Mouse (Mus musculus) limb, embryonic 13.5 days (tissue): ENCODE data around the gene Mef2a. TPM values are rescaled to one million over a fixed set of nuclear protein-coding genes. Genes with fewer than 3 reads are reported as not detected.

Experiments used
- ATAC-seq: fragments of 200-750 bp; cut with Nextera tagmentation; 2 replicates; pipeline ENCODE4 v1.8.0; 2017; ENCODE audit warnings: low read depth, moderate number of reproducible peaks, moderate TSS enrichment; ENCODE audit not compliant: low FRiP score
- H3K27ac ChIP-seq: fragments of 300-500 bp; sonication (generic); 2 replicates; pipeline ENCODE4 v1.5.1; 2015; ENCODE audit warnings: inconsistent platforms, mild to moderate bottlenecking, moderate library complexity
- H3K27me3 ChIP-seq: fragments of 300-500 bp; sonication (generic); 2 replicates; pipeline ENCODE4 v1.6.1; 2015; ENCODE audit warnings: mild to moderate bottlenecking, inconsistent platforms
- H3K36me3 ChIP-seq: fragments of 300-500 bp; sonication (generic); 2 replicates; pipeline ENCODE4 v1.6.1; 2015; ENCODE audit warnings: inconsistent platforms, mild to moderate bottlenecking, moderate library complexity
- H3K4me1 ChIP-seq: fragments of 300-500 bp; sonication (generic); 2 replicates; pipeline ENCODE4 v1.6.1; 2015; ENCODE audit warnings: inconsistent platforms
- H3K4me2 ChIP-seq: fragments of 300-500 bp; sonication (generic); replicated peaks from 2 replicates; pipeline ENCODE4 v1.6.1; 2015; ENCODE audit warnings: inconsistent platforms, mild to moderate bottlenecking, moderate library complexity
- H3K4me3 ChIP-seq: fragments of 300-500 bp; sonication (generic); 2 replicates; pipeline ENCODE4 v1.5.1; 2015; ENCODE audit warnings: moderate library complexity, mild to moderate bottlenecking, inconsistent platforms
- H3K9ac ChIP-seq: fragments of 300-500 bp; sonication (generic); 2 replicates; pipeline ENCODE4 v1.6.1; 2015; ENCODE audit warnings: mild to moderate bottlenecking, inconsistent platforms
- H3K9me3 ChIP-seq: fragments of 300-500 bp; sonication (generic); 2 replicates; pipeline ENCODE4 v1.6.1; 2016; ENCODE audit warnings: inconsistent platforms
- WGBS: fragments of 180-500 bp; shearing (Covaris S2); methylation state at CpG from one replicate; pipeline ENCODE4 v1.1.7; 2015; 5-methylcytosine and 5-hydroxymethylcytosine counted together
- polyA plus RNA-seq: library from polyadenylated mRNA; unstranded; fragments of >200 nt; fragmentation: Nextera tagmentation; extraction: Ambion mirVana; gene quantifications from 2 replicates; pipeline ENCODE4 v1.2.1, GENCODE M21; 2015

Gene Mef2a
- polyA plus RNA-seq, 1 experiment from 2014 or later, result 40.6 TPM

GRCm38 (mm10) chr7:67359863-67360262 lies 12.8 kb downstream of the Mef2a start:
- Histone ChIP-seq H3K9ac (no peak overlapping the region), H3K36me3 (peaks cover 6% of the 10 kb centered on the region), H3K27ac (no peak overlapping the region), H3K4me2 (no peak overlapping the region), H3K9me3 (peaks cover 8% of the 10 kb centered on the region), H3K27me3 (no peaks in the 10 kb centered on the region), H3K4me3 (no peak overlapping the region), H3K4me1 (no peaks in the 10 kb centered on the region)
- no peak for ATAC-seq

DNA sequence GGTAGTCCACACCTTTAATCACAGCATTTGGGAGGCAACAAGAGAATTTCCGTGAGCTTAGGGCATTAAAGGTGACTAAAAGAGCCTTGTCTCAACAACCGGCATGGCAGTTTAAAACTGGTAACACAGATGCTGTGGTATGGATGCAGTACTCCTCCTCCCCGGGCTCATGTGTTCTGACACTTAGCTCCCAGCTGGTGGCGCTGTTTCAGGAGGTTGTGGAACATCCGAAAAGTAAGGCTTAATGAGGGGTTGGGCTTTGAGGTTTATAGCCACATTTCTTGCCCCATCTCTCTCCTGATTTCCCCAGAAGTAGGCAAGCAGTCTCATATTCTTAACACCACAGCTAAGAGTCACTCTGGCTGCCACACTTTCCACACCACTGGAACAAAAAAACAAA lies 16.8 kb downstream of the Mef2a start:
- 89% methylated on average over 5 of the region's 5 CpGs for WGBS
- Histone ChIP-seq H3K27me3 (no peaks in the 10 kb centered on the region), H3K9me3 (peaks cover 8% of the 10 kb centered on the region), H3K4me1 (no peaks in the 10 kb centered on the region), H3K9ac (no peak overlapping the region), H3K4me2 (no peak overlapping the region), H3K27ac (no peak overlapping the region), H3K36me3 (peaks cover 6% of the 10 kb centered on the region), H3K4me3 (no peak overlapping the region)
- no peak for ATAC-seq

- H3K4me1 ChIP-seq, result no peaks in the 10 kb centered on the region
- peaks cover 10% of the 10 kb centered on the region for H3K36me3 ChIP-seq
- no peaks in the 10 kb centered on the region for H3K27me3 ChIP-seq
- H3K9me3 ChIP-seq, result peaks cover 8% of the 10 kb centered on the region
- no peak for ATAC-seq
- H3K27ac ChIP-seq, result no peak overlapping the region
- H3K9ac ChIP-seq, result no peak overlapping the region
- no peak overlapping the region for H3K4me2 ChIP-seq
- 88% methylated on average over 6 of the region's 6 CpGs for WGBS
- no peak overlapping the region for H3K4me3 ChIP-seq
Observed at GRCm38 (mm10) chr7:67353667-67354066, 19.0 kb downstream of the Mef2a start.

GRCm38 (mm10) chr7:67352989-67353388 lies 19.7 kb downstream of the Mef2a start:
- 80% methylated on average over 4 of the region's 4 CpGs for WGBS
- Histone ChIP-seq H3K27me3 (no peaks in the 10 kb centered on the region), H3K4me1 (no peaks in the 10 kb centered on the region)

DNA sequence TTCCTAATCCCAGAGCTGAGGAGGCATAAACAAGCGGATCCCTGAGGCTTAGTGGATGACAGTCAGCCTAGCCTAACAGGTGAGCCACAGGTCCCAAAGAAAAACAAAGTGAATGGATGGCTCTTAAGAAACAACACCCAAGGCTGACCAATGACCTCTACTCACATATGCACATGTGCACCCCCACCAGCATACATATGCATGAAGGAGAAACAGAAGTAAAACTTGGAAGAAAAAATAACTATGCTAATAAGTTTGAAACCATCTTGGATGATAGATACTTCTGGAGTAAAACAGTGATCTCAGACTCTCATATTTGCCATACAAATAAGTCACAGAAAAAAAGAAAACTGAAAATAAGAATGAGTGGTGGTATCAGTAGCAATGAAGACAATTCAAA lies 28.2 kb downstream of the Mef2a start:
- 86% methylated on average over 1 of the region's 1 CpGs for WGBS
- H3K4me3 ChIP-seq, result no peak overlapping the region
- no peak for ATAC-seq

More at GRCm38 (mm10) chr7:67352989-67353388, 19.7 kb downstream of the Mef2a start:
- Histone ChIP-seq H3K27ac (no peak overlapping the region), H3K4me2 (no peak overlapping the region), H3K9me3 (peaks cover 8% of the 10 kb centered on the region), H3K9ac (no peak overlapping the region), H3K36me3 (peaks cover 10% of the 10 kb centered on the region), H3K4me3 (no peak overlapping the region)
- no peak for ATAC-seq

DNA sequence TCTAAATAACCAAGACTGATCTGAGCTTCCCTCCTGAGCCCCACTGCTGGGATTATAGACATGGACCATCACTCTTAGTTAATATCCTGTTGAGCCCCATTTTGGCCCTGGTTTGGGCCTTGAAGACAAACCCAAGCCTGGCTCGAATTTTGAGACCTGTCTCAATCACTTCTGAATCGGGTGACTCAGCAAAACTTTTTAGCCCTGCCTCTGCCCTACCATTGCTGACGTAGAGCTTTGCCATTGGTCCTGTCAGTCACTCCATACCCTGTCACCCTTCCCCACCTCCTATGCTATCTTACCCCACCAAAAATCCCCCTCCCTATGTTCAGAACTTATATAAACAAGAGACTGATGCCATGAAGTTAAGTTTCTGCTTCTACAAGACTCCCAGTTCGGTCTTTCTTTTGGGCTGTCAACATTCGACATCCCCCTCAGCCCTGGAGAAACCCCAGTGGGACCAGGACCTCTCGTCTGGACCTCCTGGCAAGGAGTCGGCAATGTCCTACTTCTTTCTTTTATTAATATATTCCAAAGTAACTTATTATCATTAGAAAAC lies 30.5 kb downstream of the Mef2a start:
- Histone ChIP-seq H3K9me3 (0 out of 2 replicates have a peak, but pooled peaks cover 3% of the 10 kb centered on the region), H3K27me3 (no peaks in the 10 kb centered on the region), H3K4me2 (no peak overlapping the region), H3K27ac (no peak overlapping the region), H3K4me1 (no peaks in the 10 kb centered on the region), H3K9ac (no peak overlapping the region), H3K4me3 (no peak overlapping the region), H3K36me3 (peaks cover 11% of the 10 kb centered on the region)
- ATAC-seq, result no peak
- 85% methylated on average over 7 of the region's 7 CpGs for WGBS

More for the DNA sequence above, 28.2 kb downstream of the Mef2a start:
- Histone ChIP-seq H3K36me3 (peaks cover 7% of the 10 kb centered on the region), H3K9ac (no peak overlapping the region), H3K27me3 (no peaks in the 10 kb centered on the region), H3K27ac (no peak overlapping the region), H3K4me2 (no peak overlapping the region), H3K4me1 (no peaks in the 10 kb centered on the region), H3K9me3 (no peaks in the 10 kb centered on the region)

- Histone ChIP-seq H3K27me3 (no peaks in the 10 kb centered on the region), H3K4me2 (no peak overlapping the region), H3K9me3 (no peaks in the 10 kb centered on the region), H3K36me3 (no peaks in the 10 kb centered on the region), H3K4me3 (no peak overlapping the region), H3K27ac (no peak overlapping the region), H3K4me1 (no peaks in the 10 kb centered on the region), H3K9ac (no peak overlapping the region)
- WGBS, result 71% methylated on average over 1 of the region's 1 CpGs
- ATAC-seq, result no peak
Observed at GRCm38 (mm10) chr7:67320359-67320758, 52.3 kb downstream of the Mef2a start.

- no peak overlapping the region for H3K9ac ChIP-seq
- no peaks in the 10 kb centered on the region for H3K9me3 ChIP-seq
- H3K27ac ChIP-seq, result no peak overlapping the region
- no peak for ATAC-seq
- H3K4me2 ChIP-seq, result no peak overlapping the region
- no peak overlapping the region for H3K4me3 ChIP-seq
- peaks cover 4% of the 10 kb centered on the region for H3K36me3 ChIP-seq
- no peaks in the 10 kb centered on the region for H3K4me1 ChIP-seq
- H3K27me3 ChIP-seq, result no peaks in the 10 kb centered on the region
Observed at GRCm38 (mm10) chr7:67318697-67319096, 54.0 kb downstream of the Mef2a start.

DNA sequence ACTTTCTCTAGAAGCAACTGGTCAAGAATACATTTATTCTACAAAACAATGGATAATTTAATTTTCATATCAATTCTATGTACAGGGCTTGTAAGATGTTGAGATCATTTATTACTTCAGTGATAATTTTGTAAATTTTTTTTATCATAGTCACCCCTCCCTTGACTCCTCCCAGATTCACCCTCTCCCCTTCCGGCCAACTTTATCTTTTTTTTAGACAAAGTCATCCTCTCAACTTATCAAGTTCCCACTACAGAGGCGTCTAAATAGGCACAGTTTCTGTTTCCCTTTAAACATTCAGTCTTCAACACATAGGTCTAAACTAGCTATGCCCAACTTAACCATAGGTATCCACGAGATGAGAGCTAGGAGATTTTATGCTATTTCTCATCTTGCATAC lies 59.5 kb downstream of the Mef2a start:
- 88% methylated on average over 3 of the region's 3 CpGs for WGBS
- no peaks in the 10 kb centered on the region for H3K9me3 ChIP-seq
- H3K4me2 ChIP-seq, result no peak overlapping the region
- ATAC-seq, result no peak
- H3K4me1 ChIP-seq, result no peaks in the 10 kb centered on the region
- no peaks in the 10 kb centered on the region for H3K27me3 ChIP-seq
- no peak overlapping the region for H3K27ac ChIP-seq
- peaks cover 11% of the 10 kb centered on the region for H3K36me3 ChIP-seq
- H3K9ac ChIP-seq, result no peak overlapping the region
- no peak overlapping the region for H3K4me3 ChIP-seq

DNA sequence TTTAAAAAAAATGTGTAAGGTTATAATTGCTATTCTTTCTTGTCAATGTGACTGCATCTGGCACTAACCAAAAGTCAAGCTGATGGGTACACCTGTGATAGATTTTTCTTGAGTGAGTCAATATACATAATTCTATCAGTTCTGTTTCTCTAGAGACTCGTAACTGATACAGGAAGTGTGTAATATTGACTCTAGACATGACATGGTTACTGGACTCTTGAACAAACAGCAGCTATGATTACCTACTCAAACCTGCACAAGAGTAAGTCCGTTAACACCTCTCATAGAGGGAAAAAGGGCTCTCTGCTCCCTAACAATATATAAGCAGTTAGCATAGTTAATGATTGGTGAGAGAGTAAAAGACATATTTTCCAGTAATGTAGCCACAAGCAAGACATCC lies 62.5 kb downstream of the Mef2a start:
- Histone ChIP-seq H3K4me2 (no peak overlapping the region), H3K27me3 (no peaks in the 10 kb centered on the region), H3K9ac (no peak overlapping the region), H3K4me3 (no peak overlapping the region), H3K4me1 (no peaks in the 10 kb centered on the region), H3K27ac (no peak overlapping the region), H3K9me3 (no peaks in the 10 kb centered on the region), H3K36me3 (peaks cover 11% of the 10 kb centered on the region)
- ATAC-seq, result no peak
- WGBS, result 85% methylated on average over 2 of the region's 2 CpGs

DNA sequence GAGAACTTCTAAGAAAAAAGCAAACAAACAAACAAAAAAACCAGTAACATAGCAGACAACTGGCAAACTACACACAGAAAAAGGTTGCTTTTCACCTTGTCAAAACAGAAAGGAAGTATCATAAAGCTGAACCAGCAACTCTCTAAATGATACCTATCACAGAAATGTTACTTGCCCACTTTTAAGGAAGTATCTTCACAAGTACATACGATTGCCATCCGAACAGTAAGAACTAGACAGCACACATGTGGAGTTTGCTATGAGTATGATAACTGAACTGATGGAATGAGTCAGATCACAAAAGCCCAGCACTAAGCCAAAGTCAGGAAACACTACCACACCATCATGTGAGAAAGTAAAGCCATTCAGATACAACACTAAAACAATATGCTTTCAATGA lies 64.6 kb downstream of the Mef2a start:
- ATAC-seq, result no peak

DNA sequence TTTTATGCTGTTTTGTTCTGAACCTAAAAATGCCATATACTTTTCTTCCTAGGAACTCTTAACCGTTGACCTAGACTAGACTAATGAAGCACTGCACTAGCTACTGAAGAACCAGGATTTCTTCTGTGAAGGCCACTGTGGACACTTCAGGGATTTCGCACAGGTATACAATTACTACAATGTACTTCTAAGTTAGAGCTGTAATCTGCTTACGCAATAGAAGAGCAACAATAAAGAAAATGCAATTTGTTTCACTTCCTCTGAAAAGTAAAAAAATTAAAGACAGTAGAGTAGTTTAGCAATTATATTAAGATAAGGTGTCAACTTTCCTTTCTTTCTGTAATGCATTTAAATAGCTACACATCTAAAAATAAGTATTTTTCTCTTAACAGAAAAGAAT lies 65.6 kb downstream of the Mef2a start:
- Histone ChIP-seq H3K36me3 (peaks cover 14% of the 10 kb centered on the region), H3K27me3 (no peaks in the 10 kb centered on the region), H3K4me3 (no peak overlapping the region), H3K27ac (no peak overlapping the region), H3K9ac (no peak overlapping the region), H3K4me1 (no peaks in the 10 kb centered on the region), H3K9me3 (no peaks in the 10 kb centered on the region), H3K4me2 (no peak overlapping the region)
- WGBS, result 89% methylated on average over 3 of the region's 3 CpGs
- ATAC-seq, result no peak

More for the DNA sequence above, 64.6 kb downstream of the Mef2a start:
- H3K9ac ChIP-seq, result no peak overlapping the region
- WGBS, result 88% methylated on average over 2 of the region's 2 CpGs
- no peaks in the 10 kb centered on the region for H3K9me3 ChIP-seq
- no peak overlapping the region for H3K4me2 ChIP-seq
- H3K27ac ChIP-seq, result no peak overlapping the region
- H3K4me1 ChIP-seq, result no peaks in the 10 kb centered on the region
- no peak overlapping the region for H3K4me3 ChIP-seq
- peaks cover 14% of the 10 kb centered on the region for H3K36me3 ChIP-seq
- no peaks in the 10 kb centered on the region for H3K27me3 ChIP-seq

DNA sequence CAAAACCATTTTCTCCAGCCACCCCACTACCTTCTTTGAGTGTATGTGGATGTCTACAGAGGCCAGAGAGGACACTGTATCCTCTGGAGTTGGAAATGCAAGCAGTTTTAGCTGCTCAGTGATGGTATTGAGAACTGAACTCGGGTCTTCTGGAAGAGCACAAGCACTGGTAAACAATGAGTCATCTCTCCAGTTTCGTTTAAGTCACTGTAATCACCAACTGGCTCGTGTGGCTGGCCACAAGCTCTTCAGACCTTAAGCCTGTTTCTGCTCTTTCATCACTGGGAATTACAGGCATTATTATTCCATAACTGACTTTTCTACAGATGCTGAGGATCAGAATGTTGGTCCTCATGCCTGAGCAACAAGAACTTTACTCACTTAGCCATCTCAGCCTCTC lies 67.7 kb downstream of the Mef2a start:
- Histone ChIP-seq H3K4me3 (no peak overlapping the region), H3K4me2 (no peak overlapping the region), H3K9me3 (no peaks in the 10 kb centered on the region), H3K27me3 (no peaks in the 10 kb centered on the region), H3K9ac (no peak overlapping the region), H3K27ac (no peak overlapping the region), H3K4me1 (no peaks in the 10 kb centered on the region), H3K36me3 (peaks cover 9% of the 10 kb centered on the region; the same call in 1 of the 2 replicates)
- 79% methylated on average over 3 of the region's 3 CpGs for WGBS
- no peak for ATAC-seq
